Mouse (Mus musculus) bone marrow macrophage, adult 2 months (primary cell): Measurements from ENCODE around the gene Mrps18a.

Experiments
- CTCF ChIP-seq: IDR thresholded peaks from 2 replicates; pipeline ENCODE4 v1.5.1; 2012; ENCODE audit warnings: low read depth, mild to moderate bottlenecking, low read length, moderate library complexity
- POLR2A ChIP-seq: IDR thresholded peaks from 2 replicates; pipeline ENCODE4 v1.6.1; 2012; ENCODE audit warnings: mild to moderate bottlenecking, low read depth, low read length, borderline replicate concordance

GRCm38 (mm10) chr17:46102608-46103159, 8.1 kb upstream of the Mrps18a start:
- TF ChIP-seq CTCF (no peak), POLR2A (no peak)
